Comparison of ENCODE assay signal across 24 mouse cellular contexts in genomic region chr8:6010712-6011111, GRCm38 (mm10).
DNase-seq lines count a peak whose midpoint lies in the region; ATAC-seq and TF ChIP-seq lines count a peak whose summit lies in the region.
"Had no signal": no experiment of that assay in that cellular context is flagged by ENCODE, and none has a peak within 500 bp of the region (broad histone marks: within the 10 kb centered on the region; RNA-seq: fewer than 3 reads in every experiment).

No protein-coding gene starts in this region.

- H3K36me3 ChIP-seq in lung, embryonic 16.5 days (ENCODE audit: control insufficient read depth, insufficient read depth, low read length), result no peaks in the 10 kb centered on the region
- no peaks in the 10 kb centered on the region for H3K36me3 ChIP-seq in lung, postnatal 0 days (ENCODE audit: insufficient read depth, low read length)
- H3K36me3 ChIP-seq in intestine, embryonic 16.5 days (ENCODE audit: control insufficient read depth, insufficient read depth, low read length), result no peaks in the 10 kb centered on the region
- H3K36me3 ChIP-seq: heart, embryonic 15.5 days; hindbrain, embryonic 12.5 days; kidney, embryonic 15.5 days had no signal

- H3K4me1 ChIP-seq in lung, embryonic 16.5 days (replicated peaks; ENCODE audit: control insufficient read depth, insufficient read depth, low read length), result 0 out of 2 replicates have a peak, but pooled peaks cover 2% of the 10 kb centered on the region
- H3K4me1 ChIP-seq in lung, postnatal 0 days (ENCODE audit: insufficient read depth, low read depth, low read length), result no peaks in the 10 kb centered on the region
- H3K4me1 ChIP-seq in intestine, embryonic 16.5 days (ENCODE audit: control insufficient read depth, insufficient read depth, low read length), result no peaks in the 10 kb centered on the region
- H3K4me1 ChIP-seq: heart, embryonic 15.5 days; hindbrain, embryonic 12.5 days; kidney, embryonic 15.5 days had no signal

- no peak overlapping the region for H3K4me2 ChIP-seq in lung, embryonic 16.5 days (ENCODE audit: low read depth, low read length)
- H3K4me2 ChIP-seq in lung, postnatal 0 days (replicated peaks; ENCODE audit: low read depth, low read length), result no peak overlapping the region
- no peak overlapping the region for H3K4me2 ChIP-seq in intestine, embryonic 16.5 days (ENCODE audit: low read depth, low read length)
- H3K4me2 ChIP-seq: heart, embryonic 15.5 days; hindbrain, embryonic 12.5 days; kidney, embryonic 15.5 days had no signal

- 53% methylated on average over 2 of the region's 2 CpGs for WGBS in lung, embryonic 16.5 days
- 54% methylated on average over 2 of the region's 2 CpGs for WGBS in lung, postnatal 0 days
- WGBS in intestine, embryonic 16.5 days, result 64% methylated on average over 2 of the region's 2 CpGs

- peak overlapping the region; percentile 37; the same call in 1 of the 2 replicates for H3K27ac ChIP-seq in lung, embryonic 16.5 days (ENCODE audit: low read length)
- H3K27ac ChIP-seq in lung, postnatal 0 days (ENCODE audit: low read length), result no peak overlapping the region
- no peak overlapping the region for H3K27ac ChIP-seq in intestine, embryonic 16.5 days (ENCODE audit: low read length)
- H3K27ac ChIP-seq: heart, embryonic 15.5 days; hindbrain, embryonic 12.5 days; hindbrain, postnatal 0 days; kidney, embryonic 15.5 days had no signal

- H3K9ac ChIP-seq in lung, embryonic 16.5 days (ENCODE audit: low read length), result no peak overlapping the region
- H3K9ac ChIP-seq in lung, postnatal 0 days (replicated peaks; ENCODE audit: low read depth), result no peak overlapping the region
- H3K9ac ChIP-seq in intestine, embryonic 16.5 days (ENCODE audit: low read depth, low read length), result no peak overlapping the region
- H3K9ac ChIP-seq: forebrain, postnatal 0 days; heart, embryonic 15.5 days; hindbrain, embryonic 12.5 days; kidney, embryonic 15.5 days had no signal

- TF ChIP-seq CTCF in lung, postnatal 0 days (IDR thresholded peaks at IDR 0.05), result no peak

- no peak for TF ChIP-seq EP300 in lung, postnatal 0 days (IDR thresholded peaks at IDR 0.05)

- H3K27me3 ChIP-seq in lung, embryonic 16.5 days (ENCODE audit: control insufficient read depth, insufficient read depth, low read depth, low read length), result no peaks in the 10 kb centered on the region
- H3K27me3 ChIP-seq in lung, postnatal 0 days (replicated peaks; ENCODE audit: insufficient read depth, low read length), result no peaks in the 10 kb centered on the region
- no peaks in the 10 kb centered on the region for H3K27me3 ChIP-seq in intestine, embryonic 16.5 days (replicated peaks; ENCODE audit: control insufficient read depth, insufficient read depth, low read length)
- H3K27me3 ChIP-seq: heart, embryonic 15.5 days; hindbrain, embryonic 12.5 days; kidney, embryonic 15.5 days had no signal

- no peak for ATAC-seq in lung, embryonic 16.5 days (ENCODE audit: low read depth)
- ATAC-seq in lung, postnatal 0 days, result no peak
- ATAC-seq in intestine, embryonic 16.5 days, result peak; percentile 78
- ATAC-seq: activated CD4-positive, CD25-positive, alpha-beta regulatory T cell, adult 4 months; forebrain, postnatal 0 days; hindbrain, postnatal 0 days; midbrain, embryonic 16.5 days had no signal

- DNase-seq in lung, postnatal 0 days (ENCODE audit: low spot score), result no peak
- DNase-seq in testis, postnatal 14 days (ENCODE audit: low spot score), result peak; percentile 3
- DNase-seq in testis, postnatal 10 days (ENCODE audit: low spot score), result no peak
- no peak for DNase-seq in layer of hippocampus, adult 8-10 months (ENCODE audit: low spot score in 2 of 2)
- DNase-seq: adrenal gland, adult 2 months; adrenal gland, postnatal 36 days; B cell, adult 2 months; cerebellum, adult 2 months; cerebellum, postnatal 14 days; forebrain, postnatal 0 days; gastrocnemius, postnatal 14 days; kidney, adult 18-20 months; kidney, postnatal 25 days; liver; lung, postnatal 10 days had no signal

- no peak overlapping the region for H3K4me3 ChIP-seq in lung, embryonic 16.5 days (ENCODE audit: low read length)
- H3K4me3 ChIP-seq in lung, postnatal 0 days (ENCODE audit: low read depth, low read length), result no peak overlapping the region
- H3K4me3 ChIP-seq in intestine, embryonic 16.5 days (ENCODE audit: low read length), result no peak overlapping the region
- H3K4me3 ChIP-seq: erythroblast, embryonic 14.5 days; heart, embryonic 15.5 days; hindbrain, embryonic 12.5 days; kidney, embryonic 15.5 days had no signal

- H3K9me3 ChIP-seq in lung, embryonic 16.5 days (ENCODE audit: control insufficient read depth, low read length), result no peaks in the 10 kb centered on the region
- no peaks in the 10 kb centered on the region for H3K9me3 ChIP-seq in lung, postnatal 0 days (ENCODE audit: low read length)
- no peaks in the 10 kb centered on the region for H3K9me3 ChIP-seq in intestine, embryonic 16.5 days (ENCODE audit: control insufficient read depth, low read length)
- H3K9me3 ChIP-seq: heart, embryonic 15.5 days; hindbrain, embryonic 12.5 days; kidney, embryonic 15.5 days had no signal
